Mouse (Mus musculus) ovary, postnatal 10 days (tissue): ENCODE measurements around the gene Lgmn.

Experiments used
- DNase-seq: peaks from one replicate; pipeline ENCODE4 v3.0.0; 2022; ENCODE audit warnings: low spot score

The Lgmn gene

GRCm38 (mm10) chr12:102345031-102345815, 94.4 kb downstream of the Lgmn start:
- DNase-seq: no peak
